ENCODE assay signal across 8 mouse cellular contexts in the genomic region with DNA sequence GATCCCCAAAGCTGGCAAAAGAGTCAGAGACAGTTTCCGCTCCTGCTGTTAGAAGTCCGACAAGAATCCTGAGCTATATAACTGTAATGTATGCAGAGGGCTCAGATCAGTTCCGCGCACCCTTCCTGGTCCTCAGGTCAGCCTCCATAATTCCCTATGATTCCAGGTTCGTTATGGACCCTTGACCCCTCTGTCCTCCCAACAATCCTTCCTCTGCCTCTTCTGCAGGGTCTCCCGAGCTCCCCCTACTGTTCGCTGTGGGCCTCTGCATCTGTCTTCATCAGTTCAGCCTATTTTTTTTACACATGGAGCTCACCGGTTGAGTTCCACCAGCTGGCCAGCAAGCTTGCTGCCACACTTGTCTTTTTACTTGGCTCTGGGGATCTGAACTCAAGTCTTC.
DNase-seq lines count a peak whose midpoint lies in the region; TF ChIP-seq lines count a peak whose summit lies in the region.

No protein-coding gene starts in this region.

- no peak overlapping the region for H3K4me3 ChIP-seq in gastrocnemius, adult 2 months

- peak; percentile 45 for TF ChIP-seq CTCF in gastrocnemius, adult 2 months (IDR thresholded peaks at IDR 0.05)

- DNase-seq in gastrocnemius, adult 2 months: no peak
- no peak for DNase-seq in gastrocnemius, adult 8-10 months (ENCODE audit: low spot score in 2 of 2)
- peak; percentile 35 for DNase-seq in retina, postnatal 1 day
- DNase-seq in retina, embryonic 14.5 days (ENCODE audit: low spot score): no peak
- peak; percentile 21 for DNase-seq in forelimb bud, embryonic 11.5 days (ENCODE audit: low read depth, low spot score)
- peak; percentile 9 for DNase-seq in thymus, postnatal 14 days
- no peak for DNase-seq in urinary bladder, postnatal 10 days (ENCODE audit: low spot score)
- no peak for DNase-seq in cerebellum, adult 9-11 months

- intact Hi-C loops in gastrocnemius, adult 2 months (cut with DNase I): no loop called here

- H3K27ac ChIP-seq in gastrocnemius, adult 2 months: no peak overlapping the region

Comparison
In these comparisons a context has a peak if more than half of its experiments do, and no peak if none do; other contexts are left out.
1. DNase-seq: peak in retina, postnatal 1 day (single experiment), forelimb bud, embryonic 11.5 days (single experiment) and thymus, postnatal 14 days (single experiment); none in gastrocnemius, adult 2 months (single experiment), gastrocnemius, adult 8-10 months (0 of 2), retina, embryonic 14.5 days (single experiment), urinary bladder, postnatal 10 days (single experiment) and cerebellum, adult 9-11 months (single experiment).